Mouse (Mus musculus) hindbrain, embryonic 10.5 days (tissue): ENCODE measurements at regions not wholly inside any gene's neighbourhood (a gene's known extent, or its start where the extent isn't known, plus 50 kb on each side); places are given as distances from the start of the nearest gene placed in this dataset.
A peak's percentile ranks its signal among the peaks of the same experiment; 100 is the strongest.

ENCODE experiments used
- DNase-seq: peaks from one replicate; pipeline ENCODE4 v3.0.0-alpha.2; 2017; ENCODE audit warnings: low spot score
- H3K27ac ChIP-seq: fragments of 300-500 bp; sonication (generic); 2 replicates; pipeline ENCODE4 v1.5.1; 2016; ENCODE audit warnings: mild to moderate bottlenecking, moderate library complexity
- H3K27me3 ChIP-seq: fragments of 300-500 bp; sonication (generic); 2 replicates; pipeline ENCODE4 v1.6.1; 2016; ENCODE audit warnings: mild to moderate bottlenecking; ENCODE audit not compliant: poor library complexity, insufficient read depth, severe bottlenecking
- H3K36me3 ChIP-seq: fragments of 300-500 bp; sonication (generic); 2 replicates; pipeline ENCODE4 v1.6.1; 2016; ENCODE audit warnings: mild to moderate bottlenecking, moderate library complexity
- H3K4me1 ChIP-seq: fragments of 300-500 bp; sonication (generic); replicated peaks from 2 replicates; pipeline ENCODE4 v1.6.1; 2016; ENCODE audit warnings: mild to moderate bottlenecking
- H3K4me3 ChIP-seq: fragments of 300-500 bp; sonication (generic); 2 replicates; pipeline ENCODE4 v1.5.1; 2016; ENCODE audit warnings: mild to moderate bottlenecking, moderate library complexity
- H3K9me3 ChIP-seq: fragments of 300-500 bp; sonication (generic); 2 replicates; pipeline ENCODE4 v1.6.1; 2016; ENCODE audit warnings: mild to moderate bottlenecking, moderate library complexity
- WGBS: fragments of 180-500 bp; shearing (Covaris S2); methylation state at CpG from one replicate; pipeline ENCODE4 v1.1.7; 2016; 5-methylcytosine and 5-hydroxymethylcytosine counted together

- Histone ChIP-seq H3K4me1 (no peaks in the 10 kb centered on the region), H3K27me3 (no peaks in the 10 kb centered on the region), H3K36me3 (no peaks in the 10 kb centered on the region), H3K9me3 (no peaks in the 10 kb centered on the region), H3K4me3 (no peak overlapping the region), H3K27ac (no peak overlapping the region)
- 76% methylated on average over 2 of the region's 2 CpGs for WGBS
- no peak for DNase-seq
These were observed 396.3 kb downstream of the Dmrt2 start for GRCm38 (mm10) chr19:26068553-26068952.

- Histone ChIP-seq H3K27me3 (no peaks in the 10 kb centered on the region), H3K4me1 (no peaks in the 10 kb centered on the region), H3K9me3 (no peaks in the 10 kb centered on the region), H3K27ac (no peak overlapping the region), H3K36me3 (no peaks in the 10 kb centered on the region), H3K4me3 (no peak overlapping the region)
- DNase-seq: no peak
- WGBS: 92% methylated on average over 3 of the region's 3 CpGs
These were observed 397.7 kb downstream of the Dmrt2 start for GRCm38 (mm10) chr19:26069908-26070307.

GRCm38 (mm10) chr19:26088318-26088717 is 416.1 kb downstream of the Dmrt2 start:
- WGBS: 82% methylated on average over 3 of the region's 3 CpGs
- H3K27me3 ChIP-seq: no peaks in the 10 kb centered on the region
- no peaks in the 10 kb centered on the region for H3K36me3 ChIP-seq
- H3K27ac ChIP-seq: no peak overlapping the region
- H3K4me1 ChIP-seq: no peaks in the 10 kb centered on the region
- H3K4me3 ChIP-seq: no peak overlapping the region
- H3K9me3 ChIP-seq: no peaks in the 10 kb centered on the region
- no peak for DNase-seq

DNA sequence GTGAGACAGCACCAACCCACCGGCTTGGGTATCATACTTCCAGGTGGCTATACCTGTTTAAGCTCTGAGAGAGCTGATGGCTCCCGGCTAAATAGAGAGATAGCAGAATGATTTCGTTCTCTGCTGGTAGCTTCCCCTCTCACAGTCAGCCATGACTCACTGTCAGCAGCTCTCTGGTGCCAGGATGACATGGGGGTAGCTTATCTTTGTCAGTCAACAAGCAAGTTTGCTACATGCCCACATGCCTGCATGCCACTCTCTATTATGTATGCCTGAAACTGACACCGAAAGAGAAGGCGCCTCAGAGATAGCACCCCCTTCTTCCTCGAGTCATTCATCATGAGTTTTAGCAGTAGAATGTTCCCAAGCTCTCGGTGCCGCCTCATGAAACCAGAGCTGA is 419.2 kb downstream of the Dmrt2 start:
- no peak for DNase-seq
- Histone ChIP-seq H3K4me1 (no peaks in the 10 kb centered on the region), H3K27me3 (no peaks in the 10 kb centered on the region), H3K36me3 (no peaks in the 10 kb centered on the region), H3K4me3 (no peak overlapping the region), H3K27ac (no peak overlapping the region), H3K9me3 (no peaks in the 10 kb centered on the region)
- WGBS: 84% methylated on average over 8 of the region's 8 CpGs

GRCm38 (mm10) chr19:26093844-26094243 is 421.6 kb downstream of the Dmrt2 start:
- DNase-seq: no peak
- Histone ChIP-seq H3K36me3 (no peaks in the 10 kb centered on the region), H3K9me3 (no peaks in the 10 kb centered on the region), H3K27ac (no peak overlapping the region), H3K4me3 (no peak overlapping the region), H3K27me3 (no peaks in the 10 kb centered on the region), H3K4me1 (no peaks in the 10 kb centered on the region)
- WGBS: 93% methylated on average over 1 of the region's 1 CpGs

DNA sequence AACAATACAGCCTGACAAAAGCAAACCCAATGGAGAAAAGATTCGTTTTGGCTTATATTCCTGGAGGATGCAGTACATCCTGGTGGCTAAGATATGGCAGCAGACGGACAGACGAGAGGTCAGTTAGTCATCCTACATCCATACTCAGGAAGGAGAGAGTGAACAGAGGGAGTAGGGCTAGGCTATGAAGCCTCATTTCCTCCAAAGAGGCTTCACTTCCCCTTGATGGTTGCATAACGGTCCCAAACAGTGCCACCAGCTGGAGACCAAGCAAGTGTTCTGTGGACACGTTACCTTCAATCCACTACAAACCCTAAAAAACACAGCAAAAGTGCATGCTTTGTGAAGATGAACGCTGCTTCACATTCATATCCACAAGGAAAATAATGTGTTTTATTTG is 442.1 kb downstream of the Dmrt2 start:
- DNase-seq: no peak
- H3K27me3 ChIP-seq: no peaks in the 10 kb centered on the region
- no peak overlapping the region for H3K27ac ChIP-seq
- no peak overlapping the region for H3K4me3 ChIP-seq
- H3K36me3 ChIP-seq: no peaks in the 10 kb centered on the region
- 83% methylated on average over 6 of the region's 6 CpGs for WGBS
- H3K9me3 ChIP-seq: no peaks in the 10 kb centered on the region
- no peaks in the 10 kb centered on the region for H3K4me1 ChIP-seq

- H3K27ac ChIP-seq: no peak overlapping the region
- H3K4me1 ChIP-seq: no peaks in the 10 kb centered on the region
- 80% methylated on average over 2 of the region's 2 CpGs for WGBS
These were observed 456.2 kb downstream of the Dmrt2 start for GRCm38 (mm10) chr19:26128423-26128822.

DNA sequence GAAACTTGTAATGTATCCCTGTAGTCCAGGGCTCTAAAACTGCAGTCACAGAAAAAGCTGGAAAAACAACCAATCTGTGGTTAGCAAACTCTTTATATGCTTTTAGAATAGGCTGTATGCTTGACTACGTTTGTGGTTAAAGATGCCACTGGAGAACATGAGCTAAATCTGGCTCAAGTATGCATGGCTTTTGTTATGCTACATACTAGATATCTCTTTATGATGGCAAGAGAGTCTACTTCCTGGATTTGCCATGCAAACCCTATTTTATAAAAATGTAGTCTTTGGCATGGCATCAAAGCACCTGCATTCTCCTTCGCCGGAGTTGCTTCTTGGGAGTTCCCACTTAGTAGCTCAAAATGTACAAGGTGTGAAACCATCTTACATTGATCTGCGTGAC is 462.2 kb downstream of the Dmrt2 start:
- H3K9me3 ChIP-seq: no peaks in the 10 kb centered on the region
- H3K27ac ChIP-seq: no peak overlapping the region
- H3K36me3 ChIP-seq: no peaks in the 10 kb centered on the region
- no peak overlapping the region for H3K4me3 ChIP-seq
- no peak for DNase-seq
- 90% methylated on average over 4 of the region's 4 CpGs for WGBS
- H3K4me1 ChIP-seq: no peaks in the 10 kb centered on the region
- no peaks in the 10 kb centered on the region for H3K27me3 ChIP-seq

More at GRCm38 (mm10) chr19:26128423-26128822, 456.2 kb downstream of the Dmrt2 start:
- Histone ChIP-seq H3K9me3 (no peaks in the 10 kb centered on the region), H3K36me3 (no peaks in the 10 kb centered on the region), H3K4me3 (no peak overlapping the region), H3K27me3 (no peaks in the 10 kb centered on the region)
- no peak for DNase-seq

GRCm38 (mm10) chr19:26135398-26136104 is 463.3 kb downstream of the Dmrt2 start:
- no peaks in the 10 kb centered on the region for H3K27me3 ChIP-seq
- H3K36me3 ChIP-seq: no peaks in the 10 kb centered on the region
- H3K9me3 ChIP-seq: no peaks in the 10 kb centered on the region
- no peak overlapping the region for H3K27ac ChIP-seq
- H3K4me1 ChIP-seq: no peaks in the 10 kb centered on the region
- 56% methylated on average over 2 of the region's 2 CpGs for WGBS
- DNase-seq: no peak
- H3K4me3 ChIP-seq: no peak overlapping the region

- H3K9me3 ChIP-seq: no peaks in the 10 kb centered on the region
- 87% methylated on average over 2 of the region's 2 CpGs for WGBS
These were observed 464.2 kb upstream of the Smarca2 start for GRCm38 (mm10) chr19:26140647-26141046.

DNA sequence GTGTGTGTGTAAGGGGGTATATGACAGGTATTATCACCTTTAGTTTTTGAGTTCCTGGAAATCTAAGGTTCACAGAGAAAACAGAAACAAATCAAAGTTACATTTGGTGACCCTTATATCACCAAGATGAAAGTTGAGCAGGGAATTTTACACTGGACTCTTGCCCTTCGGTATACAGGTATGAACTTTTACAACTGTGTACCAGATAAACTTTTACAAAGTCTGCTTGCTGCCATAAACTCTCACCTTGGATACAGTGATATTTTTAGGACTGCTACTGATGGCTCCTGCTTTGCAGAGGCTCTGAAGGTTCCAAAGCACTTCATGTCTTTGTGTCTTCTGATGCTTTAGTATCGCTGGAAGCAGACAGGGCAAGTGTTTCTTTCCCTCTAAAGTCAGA is 461.3 kb upstream of the Smarca2 start:
- no peak for DNase-seq
- 94% methylated on average over 2 of the region's 2 CpGs for WGBS
- Histone ChIP-seq H3K4me3 (no peak overlapping the region), H3K27ac (no peak overlapping the region), H3K4me1 (no peaks in the 10 kb centered on the region), H3K36me3 (no peaks in the 10 kb centered on the region), H3K27me3 (no peaks in the 10 kb centered on the region), H3K9me3 (no peaks in the 10 kb centered on the region)

More at GRCm38 (mm10) chr19:26140647-26141046, 464.2 kb upstream of the Smarca2 start:
- DNase-seq: no peak
- Histone ChIP-seq H3K4me1 (no peaks in the 10 kb centered on the region), H3K27me3 (no peaks in the 10 kb centered on the region), H3K4me3 (no peak overlapping the region), H3K36me3 (no peaks in the 10 kb centered on the region), H3K27ac (no peak overlapping the region)

- no peaks in the 10 kb centered on the region for H3K9me3 ChIP-seq
- no peak overlapping the region for H3K4me3 ChIP-seq
- WGBS: 90% methylated on average over 4 of the region's 4 CpGs
- H3K27ac ChIP-seq: no peak overlapping the region
- no peak for DNase-seq
- no peaks in the 10 kb centered on the region for H3K36me3 ChIP-seq
- H3K4me1 ChIP-seq: no peaks in the 10 kb centered on the region
- H3K27me3 ChIP-seq: no peaks in the 10 kb centered on the region
These were observed 453.6 kb upstream of the Smarca2 start for GRCm38 (mm10) chr19:26151216-26151615.

DNA sequence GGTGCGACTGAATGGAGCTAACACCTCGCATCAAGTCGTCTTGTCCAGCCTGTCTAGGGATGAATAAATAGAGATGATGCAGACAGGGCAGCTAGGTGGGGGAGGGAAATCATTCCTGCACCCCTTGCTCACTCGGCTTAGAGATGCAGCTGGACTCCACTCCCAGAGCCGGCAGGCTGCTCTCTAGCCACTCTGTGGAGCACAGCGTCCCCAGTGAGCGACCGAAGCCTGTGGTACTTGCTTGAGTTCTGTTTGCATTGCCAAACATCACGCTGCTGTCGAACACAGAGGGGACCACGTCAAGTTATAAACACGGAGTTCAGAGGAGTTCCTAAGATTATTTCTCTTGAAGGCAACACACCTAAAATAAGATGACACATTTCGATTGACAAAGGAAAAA is 439.9 kb upstream of the Smarca2 start:
- no peaks in the 10 kb centered on the region for H3K4me1 ChIP-seq
- no peaks in the 10 kb centered on the region for H3K36me3 ChIP-seq
- 55% methylated on average over 13 of the region's 13 CpGs for WGBS
- no peak for DNase-seq
- no peak overlapping the region for H3K27ac ChIP-seq
- H3K4me3 ChIP-seq: no peak overlapping the region
- H3K9me3 ChIP-seq: no peaks in the 10 kb centered on the region
- H3K27me3 ChIP-seq: no peaks in the 10 kb centered on the region

GRCm38 (mm10) chr19:26181774-26182173 is 423.1 kb upstream of the Smarca2 start:
- WGBS: 33% methylated on average over 4 of the region's 4 CpGs
- peak; percentile 8 for DNase-seq
- H3K36me3 ChIP-seq: no peaks in the 10 kb centered on the region
- H3K27ac ChIP-seq: no peak overlapping the region
- no peaks in the 10 kb centered on the region for H3K9me3 ChIP-seq
- no peaks in the 10 kb centered on the region for H3K4me1 ChIP-seq
- H3K27me3 ChIP-seq: no peaks in the 10 kb centered on the region
- H3K4me3 ChIP-seq: no peak overlapping the region
